Mouse (Mus musculus) thymus, postnatal 14 days (tissue): ENCODE measurements around the gene Galr2.

Experiments used
- DNase-seq: peaks from one replicate; pipeline ENCODE4 v3.0.0; 2021

Gene Galr2

GRCm38 (mm10) chr11:116307762-116308531 is 27.2 kb downstream of the Galr2 start:
- DNase-seq = no peak

GRCm38 (mm10) chr11:116309601-116310000 is 28.9 kb downstream of the Galr2 start:
- no peak for DNase-seq

- no peak for DNase-seq
These were observed 30.4 kb downstream of the Galr2 start for GRCm38 (mm10) chr11:116311169-116311568.

- DNase-seq = peak; percentile 31
These were observed 31.6 kb downstream of the Galr2 start for GRCm38 (mm10) chr11:116312359-116312758.

GRCm38 (mm10) chr11:116318719-116319659 is 38.2 kb downstream of the Galr2 start:
- peak; percentile 92 for DNase-seq

- DNase-seq = no peak
These were observed 46.3 kb downstream of the Galr2 start for GRCm38 (mm10) chr11:116326963-116327603.

- DNase-seq = no peak
These were observed 48.8 kb downstream of the Galr2 start for GRCm38 (mm10) chr11:116329314-116330210.

- no peak for DNase-seq
These were observed 49.4 kb downstream of the Galr2 start for GRCm38 (mm10) chr11:116330211-116330518.

GRCm38 (mm10) chr11:116332232-116332982 is 51.7 kb downstream of the Galr2 start:
- no peak for DNase-seq

- no peak for DNase-seq
These were observed 52.2 kb downstream of the Galr2 start for GRCm38 (mm10) chr11:116332983-116333270.
